Mouse (Mus musculus) liver, embryonic 16.5 days (tissue): Measurements from ENCODE around the gene Lhfpl3. TPM values are rescaled to one million over a fixed set of nuclear protein-coding genes. Genes with fewer than 3 reads are reported as not detected.

Experiments
- ATAC-seq: fragments of 200-750 bp; cut with Nextera tagmentation; 2 replicates; pipeline ENCODE4 v1.8.0; 2017; ENCODE audit warnings: low read depth, mild to moderate bottlenecking, moderate number of reproducible peaks, moderate library complexity
- H3K27ac ChIP-seq: fragments of 300-500 bp; sonication (generic); 2 replicates; pipeline ENCODE4 v1.5.1; 2014; ENCODE audit warnings: mild to moderate bottlenecking, low read length
- H3K27me3 ChIP-seq: fragments of 300-500 bp; sonication (generic); 2 replicates; pipeline ENCODE4 v1.6.1; 2014; ENCODE audit warnings: low read depth, low read length, mixed read lengths; ENCODE audit not compliant: control insufficient read depth, insufficient read depth
- H3K36me3 ChIP-seq: fragments of 300-500 bp; sonication (generic); 2 replicates; pipeline ENCODE4 v1.6.1; 2014; ENCODE audit warnings: mild to moderate bottlenecking; ENCODE audit not compliant: control insufficient read depth, insufficient read depth
- H3K4me1 ChIP-seq: fragments of 300-500 bp; sonication (generic); 2 replicates; pipeline ENCODE4 v1.6.1; 2014; ENCODE audit warnings: low read depth, low read length, mixed read lengths; ENCODE audit not compliant: control insufficient read depth
- H3K4me2 ChIP-seq: fragments of 300-500 bp; sonication (generic); 2 replicates; pipeline ENCODE4 v1.6.1; 2014; ENCODE audit warnings: low read depth, low read length, mixed read lengths
- H3K4me3 ChIP-seq: fragments of 300-500 bp; sonication (generic); 2 replicates; pipeline ENCODE4 v1.5.1; 2014; ENCODE audit warnings: low read depth, mild to moderate bottlenecking, low read length
- H3K9ac ChIP-seq: fragments of 300-500 bp; sonication (generic); 2 replicates; pipeline ENCODE4 v1.6.1; 2014; ENCODE audit warnings: low read depth, low read length
- H3K9me3 ChIP-seq: fragments of 300-500 bp; sonication (generic); replicated peaks from 2 replicates; pipeline ENCODE4 v1.6.1; 2016; ENCODE audit warnings: low read length; ENCODE audit not compliant: control insufficient read depth
- WGBS: fragments of 180-500 bp; shearing (Covaris S2); extraction: QIAGEN DNeasy Blood & Tissue Kit; methylation state at CpG from one replicate; pipeline ENCODE4 v1.1.7; 2014; ENCODE audit not compliant: insufficient replicate concordance; 5-methylcytosine and 5-hydroxymethylcytosine counted together
- polyA plus RNA-seq: library from polyadenylated mRNA; unstranded; fragments of >200 nt; fragmentation: Nextera tagmentation; extraction: Ambion mirVana; gene quantifications from 2 replicates; pipeline ENCODE4 v1.2.1, GENCODE M21; 2015

Gene Lhfpl3
- polyA plus RNA-seq, 1 experiment from 2014 or later: 0.05 TPM

DNA sequence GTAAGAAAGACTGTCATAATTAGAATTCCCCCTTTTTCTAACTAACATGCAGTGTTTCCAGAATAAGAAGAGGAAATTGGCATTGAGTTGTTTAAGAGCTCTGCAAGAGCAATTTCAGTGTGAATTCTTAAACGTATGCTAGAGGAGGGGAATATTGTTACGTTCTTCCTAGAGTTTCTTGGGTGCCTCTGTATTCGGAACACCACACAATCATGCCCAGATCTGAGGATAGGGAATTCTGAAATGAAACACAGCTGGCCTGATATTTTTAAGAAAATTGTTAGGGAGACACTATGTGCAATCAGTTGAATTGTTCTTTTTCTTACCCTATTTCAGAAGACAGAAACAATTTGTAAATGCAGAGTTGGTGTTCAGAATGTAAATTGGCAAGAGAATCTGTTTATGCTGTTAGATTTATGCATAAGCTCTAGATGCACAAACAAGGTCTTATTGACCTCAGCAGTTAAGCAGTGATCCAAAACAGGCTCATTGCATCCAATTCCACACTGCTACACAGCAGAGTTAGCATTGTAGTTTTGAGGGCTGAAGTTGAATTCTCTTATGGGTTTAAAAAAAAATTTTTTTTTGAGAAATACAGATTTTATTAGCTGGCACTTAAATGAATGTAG, 84.1 kb downstream of the Lhfpl3 start:
- 68% methylated on average over 3 of the region's 3 CpGs for WGBS
- H3K9ac ChIP-seq: no peak overlapping the region
- no peak overlapping the region for H3K4me2 ChIP-seq
- H3K4me1 ChIP-seq: no peaks in the 10 kb centered on the region
- H3K4me3 ChIP-seq: no peak overlapping the region
- no peaks in the 10 kb centered on the region for H3K9me3 ChIP-seq
- no peaks in the 10 kb centered on the region for H3K36me3 ChIP-seq
- no peaks in the 10 kb centered on the region for H3K27me3 ChIP-seq
- H3K27ac ChIP-seq: no peak overlapping the region
- ATAC-seq: no peak

- H3K4me1 ChIP-seq: no peaks in the 10 kb centered on the region
- H3K36me3 ChIP-seq: no peaks in the 10 kb centered on the region
- WGBS: 55% methylated on average over 14 of the region's 14 CpGs
- H3K4me2 ChIP-seq: no peak overlapping the region
- H3K9ac ChIP-seq: no peak overlapping the region
- ATAC-seq: no peak
- H3K9me3 ChIP-seq: no peaks in the 10 kb centered on the region
- H3K27me3 ChIP-seq: no peaks in the 10 kb centered on the region
- no peak overlapping the region for H3K4me3 ChIP-seq
- H3K27ac ChIP-seq: no peak overlapping the region
Observed at GRCm38 (mm10) chr5:22851572-22851971, 105.7 kb downstream of the Lhfpl3 start.

- no peak for ATAC-seq
- WGBS: 46% methylated on average over 2 of the region's 2 CpGs
- Histone ChIP-seq H3K27me3 (no peaks in the 10 kb centered on the region), H3K9ac (no peak overlapping the region), H3K27ac (no peak overlapping the region), H3K4me3 (no peak overlapping the region), H3K4me2 (no peak overlapping the region), H3K36me3 (no peaks in the 10 kb centered on the region), H3K9me3 (no peaks in the 10 kb centered on the region), H3K4me1 (no peaks in the 10 kb centered on the region)
Observed at GRCm38 (mm10) chr5:22853503-22853902, 107.6 kb downstream of the Lhfpl3 start.

DNA sequence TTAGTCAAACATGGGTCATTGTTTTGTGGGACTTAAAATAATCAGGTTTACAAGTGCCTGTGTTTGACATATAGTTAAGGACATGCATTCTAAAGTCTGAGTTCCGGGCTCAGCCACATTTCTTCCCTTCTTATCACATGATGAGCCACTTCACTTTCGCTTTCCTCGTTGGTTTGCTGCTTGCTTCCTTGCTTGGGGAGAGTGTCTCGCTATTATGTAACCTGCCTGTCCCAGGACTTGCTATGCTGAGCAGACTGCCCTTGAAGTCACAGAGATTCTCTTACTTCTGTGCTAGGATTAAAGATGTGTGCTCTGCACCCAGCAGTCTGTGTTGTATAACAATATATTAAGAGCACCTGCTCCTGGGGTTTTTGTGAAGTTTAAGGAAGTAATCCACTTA, 110.6 kb downstream of the Lhfpl3 start:
- no peaks in the 10 kb centered on the region for H3K27me3 ChIP-seq
- ATAC-seq: no peak
- no peak overlapping the region for H3K4me3 ChIP-seq
- WGBS: 28% methylated on average over 4 of the region's 4 CpGs
- H3K4me1 ChIP-seq: no peaks in the 10 kb centered on the region
- no peak overlapping the region for H3K9ac ChIP-seq
- H3K4me2 ChIP-seq: no peak overlapping the region
- H3K9me3 ChIP-seq: no peaks in the 10 kb centered on the region
- no peaks in the 10 kb centered on the region for H3K36me3 ChIP-seq
- H3K27ac ChIP-seq: no peak overlapping the region

DNA sequence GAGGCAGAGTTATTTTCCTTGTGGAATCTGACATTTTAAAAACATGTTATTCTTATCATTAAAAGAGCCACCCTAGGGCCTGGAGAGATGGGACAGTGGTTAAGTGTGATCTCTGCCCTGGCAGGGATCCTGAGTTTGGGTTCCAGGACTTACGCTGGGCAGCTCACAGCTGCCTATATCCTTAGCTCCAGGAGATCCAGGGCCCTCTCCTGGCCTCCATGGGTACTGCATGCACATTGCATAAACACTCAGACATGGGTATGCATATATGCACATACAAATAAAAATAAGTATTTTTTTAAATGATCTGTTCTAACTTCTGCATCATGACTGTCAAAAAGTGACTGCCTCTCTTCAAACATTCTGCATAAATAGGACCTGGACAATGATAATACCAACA, 115.5 kb downstream of the Lhfpl3 start:
- no peak for ATAC-seq
- WGBS: 19% methylated on average over 1 of the region's 1 CpGs

GRCm38 (mm10) chr5:22869031-22869430, 123.2 kb downstream of the Lhfpl3 start:
- WGBS: 69% methylated on average over 5 of the region's 5 CpGs
- no peak overlapping the region for H3K4me2 ChIP-seq
- ATAC-seq: no peak
- H3K4me3 ChIP-seq: no peak overlapping the region
- H3K9ac ChIP-seq: no peak overlapping the region
- H3K9me3 ChIP-seq: no peaks in the 10 kb centered on the region
- no peaks in the 10 kb centered on the region for H3K4me1 ChIP-seq
- H3K36me3 ChIP-seq: no peaks in the 10 kb centered on the region
- H3K27ac ChIP-seq: no peak overlapping the region
- no peaks in the 10 kb centered on the region for H3K27me3 ChIP-seq

More for the DNA sequence above, 115.5 kb downstream of the Lhfpl3 start:
- Histone ChIP-seq H3K4me1 (no peaks in the 10 kb centered on the region), H3K36me3 (no peaks in the 10 kb centered on the region), H3K4me2 (no peak overlapping the region), H3K9ac (no peak overlapping the region), H3K4me3 (no peak overlapping the region), H3K27me3 (no peaks in the 10 kb centered on the region), H3K27ac (no peak overlapping the region), H3K9me3 (no peaks in the 10 kb centered on the region)

GRCm38 (mm10) chr5:22872417-22872816, 126.6 kb downstream of the Lhfpl3 start:
- WGBS: 53% methylated on average over 1 of the region's 1 CpGs
- no peak overlapping the region for H3K4me3 ChIP-seq
- H3K36me3 ChIP-seq: no peaks in the 10 kb centered on the region
- ATAC-seq: no peak
- H3K27me3 ChIP-seq: no peaks in the 10 kb centered on the region
- H3K9ac ChIP-seq: no peak overlapping the region
- no peaks in the 10 kb centered on the region for H3K9me3 ChIP-seq
- no peak overlapping the region for H3K4me2 ChIP-seq
- H3K4me1 ChIP-seq: no peaks in the 10 kb centered on the region
- H3K27ac ChIP-seq: no peak overlapping the region

GRCm38 (mm10) chr5:22888345-22888744, 142.5 kb downstream of the Lhfpl3 start:
- no peak overlapping the region for H3K27ac ChIP-seq
- WGBS: 57% methylated on average over 3 of the region's 3 CpGs
- no peak for ATAC-seq

GRCm38 (mm10) chr5:22889481-22889880, 143.6 kb downstream of the Lhfpl3 start:
- Histone ChIP-seq H3K9ac (no peak overlapping the region), H3K4me1 (no peaks in the 10 kb centered on the region), H3K27ac (no peak overlapping the region), H3K36me3 (no peaks in the 10 kb centered on the region), H3K4me3 (no peak overlapping the region), H3K9me3 (no peaks in the 10 kb centered on the region), H3K4me2 (no peak overlapping the region), H3K27me3 (no peaks in the 10 kb centered on the region)
- WGBS: 43% methylated on average over 4 of the region's 4 CpGs
- ATAC-seq: no peak

More at GRCm38 (mm10) chr5:22888345-22888744, 142.5 kb downstream of the Lhfpl3 start:
- no peak overlapping the region for H3K4me2 ChIP-seq
- no peak overlapping the region for H3K4me3 ChIP-seq
- no peak overlapping the region for H3K9ac ChIP-seq
- no peaks in the 10 kb centered on the region for H3K36me3 ChIP-seq
- no peaks in the 10 kb centered on the region for H3K27me3 ChIP-seq
- H3K9me3 ChIP-seq: no peaks in the 10 kb centered on the region
- no peaks in the 10 kb centered on the region for H3K4me1 ChIP-seq
